Mouse (Mus musculus): ENCODE measurements at regions not wholly inside any gene's neighbourhood (a gene's known extent, or its start where the extent isn't known, plus 50 kb on each side); places are given as distances from the start of the nearest gene placed in this dataset.

GRCm38 (mm10) chr4:131500928-131501650 is 337.0 kb downstream of the Ptpru start:
- DNase-seq = no peak

- DNase-seq = no peak
These were observed 329.9 kb downstream of the Ptpru start for GRCm38 (mm10) chr4:131508154-131508553.

- DNase-seq = no peak
These were observed 326.5 kb downstream of the Ptpru start for GRCm38 (mm10) chr4:131511586-131511985.

- no peak for DNase-seq
These were observed 325.3 kb downstream of the Ptpru start for GRCm38 (mm10) chr4:131512768-131513167.

- no peak for DNase-seq
These were observed 317.3 kb downstream of the Ptpru start for GRCm38 (mm10) chr4:131520636-131521306.

GRCm38 (mm10) chr4:131521307-131521651 is 316.8 kb downstream of the Ptpru start:
- no peak for DNase-seq

GRCm38 (mm10) chr4:131525236-131525635 is 312.9 kb downstream of the Ptpru start:
- no peak for DNase-seq

- no peak for DNase-seq
These were observed 307.6 kb downstream of the Ptpru start for GRCm38 (mm10) chr4:131530491-131530890.

- no peak for DNase-seq
These were observed 307.1 kb downstream of the Ptpru start for GRCm38 (mm10) chr4:131531003-131531402.

- DNase-seq = no peak
These were observed 303.3 kb downstream of the Ptpru start for GRCm38 (mm10) chr4:131534831-131535230.

- no peak for DNase-seq
These were observed 299.9 kb downstream of the Ptpru start for GRCm38 (mm10) chr4:131538237-131538636.

GRCm38 (mm10) chr4:131546422-131547200 is 291.5 kb downstream of the Ptpru start:
- DNase-seq = no peak

GRCm38 (mm10) chr4:131549581-131549980 is 288.5 kb downstream of the Ptpru start:
- DNase-seq = no peak

GRCm38 (mm10) chr4:131558513-131558912 is 279.6 kb downstream of the Ptpru start:
- DNase-seq = no peak

GRCm38 (mm10) chr4:131563851-131564250 is 274.2 kb downstream of the Ptpru start:
- DNase-seq = no peak

- no peak for DNase-seq
These were observed 272.9 kb downstream of the Ptpru start for GRCm38 (mm10) chr4:131565203-131565602.

- DNase-seq = no peak
These were observed 270.8 kb downstream of the Ptpru start for GRCm38 (mm10) chr4:131567241-131567640.

- DNase-seq = no peak
These were observed 268.9 kb downstream of the Ptpru start for GRCm38 (mm10) chr4:131569156-131569555.

GRCm38 (mm10) chr4:131577571-131577970 is 260.5 kb downstream of the Ptpru start:
- DNase-seq = no peak

GRCm38 (mm10) chr4:131585946-131586345 is 252.1 kb downstream of the Ptpru start:
- DNase-seq = no peak

GRCm38 (mm10) chr4:131587536-131587935 is 250.6 kb downstream of the Ptpru start:
- DNase-seq = no peak

- no peak for DNase-seq
These were observed 248.0 kb downstream of the Ptpru start for GRCm38 (mm10) chr4:131590136-131590535.

- no peak for DNase-seq
These were observed 246.6 kb downstream of the Ptpru start for GRCm38 (mm10) chr4:131591456-131591855.
